Mouse (Mus musculus) frontal cortex, postnatal 10 days (tissue): Measurements from ENCODE around the gene Fam243.
A peak's percentile ranks its signal among the peaks of the same experiment; 100 is the strongest.

Experiments
- DNase-seq, 2 experiments: peaks; one replicate each; pipeline ENCODE4 v3.0.0; 2022; ENCODE audit warnings: low spot score in 2 of 2, mixed read lengths in 1 of 2

The Fam243 gene

GRCm38 (mm10) chr16:92320361-92320760 is 880 bp downstream of the Fam243 start:
- DNase-seq: no peak

GRCm38 (mm10) chr16:92319353-92320109 is 1.7 kb downstream of the Fam243 start:
- DNase-seq: no peak

- DNase-seq: no peak
These were observed 5.0 kb downstream of the Fam243 start for GRCm38 (mm10) chr16:92316049-92316738.

GRCm38 (mm10) chr16:92313953-92314741 is 7.1 kb downstream of the Fam243 start:
- DNase-seq: peak; percentile 33 to 46

- DNase-seq: no peak
These were observed 12.1 kb downstream of the Fam243 start for GRCm38 (mm10) chr16:92309126-92309525.

- no peak for DNase-seq
These were observed 13.3 kb downstream of the Fam243 start for GRCm38 (mm10) chr16:92307947-92308346.

- no peak for DNase-seq
These were observed 15.7 kb downstream of the Fam243 start for GRCm38 (mm10) chr16:92305519-92305918.

- no peak for DNase-seq
These were observed 18.7 kb downstream of the Fam243 start for GRCm38 (mm10) chr16:92302506-92302905.

GRCm38 (mm10) chr16:92301989-92302388 is 19.3 kb downstream of the Fam243 start:
- no peak for DNase-seq

- peak in 1 of 2 experiments; percentile 33 for DNase-seq
These were observed 19.8 kb downstream of the Fam243 start for GRCm38 (mm10) chr16:92301412-92301806.

- DNase-seq: peak; percentile 91 to 94
These were observed 20.4 kb downstream of the Fam243 start, which contains the start of gene Smim11 for GRCm38 (mm10) chr16:92300649-92301411. Gene Smim11, plus strand, starts transcription at chr16:92301286.

GRCm38 (mm10) chr16:92295328-92295727 is 25.9 kb downstream of the Fam243 start:
- DNase-seq: no peak

- no peak for DNase-seq
These were observed 26.8 kb downstream of the Fam243 start for GRCm38 (mm10) chr16:92294267-92294970.

- no peak for DNase-seq
These were observed 29.1 kb downstream of the Fam243 start, which contains the start of gene Kcne2 for GRCm38 (mm10) chr16:92292101-92292500. Gene Kcne2, plus strand, starts transcription at chr16:92292389.

GRCm38 (mm10) chr16:92290045-92290444 is 31.2 kb downstream of the Fam243 start:
- no peak for DNase-seq

- DNase-seq: peak in 1 of 2 experiments; percentile 32
These were observed 32.5 kb downstream of the Fam243 start for GRCm38 (mm10) chr16:92288778-92289177.

GRCm38 (mm10) chr16:92286609-92287008 is 34.6 kb downstream of the Fam243 start:
- DNase-seq: peak; percentile 66 to 81

- DNase-seq: no peak
These were observed 36.2 kb downstream of the Fam243 start for GRCm38 (mm10) chr16:92285068-92285467.

GRCm38 (mm10) chr16:92282671-92283070 is 38.6 kb downstream of the Fam243 start:
- DNase-seq: no peak

- DNase-seq: no peak
These were observed 45.7 kb downstream of the Fam243 start for GRCm38 (mm10) chr16:92275526-92275925.

- DNase-seq: no peak
These were observed 46.7 kb downstream of the Fam243 start for GRCm38 (mm10) chr16:92274516-92274915.
